Mouse (Mus musculus): ENCODE measurements around the gene Ube2e3. TPM values are rescaled to one million over a fixed set of nuclear protein-coding genes. Genes with fewer than 3 reads are reported as not detected.

The Ube2e3 gene
- 98.7 TPM for polyA plus RNA-seq (2014; fragmentation: Illumina TruSeq; extraction: RNeasy Lipid Tissue Mini Kit (QIAGEN cat#74804); ENCODE audit: low read depth, low replicate concordance)

GRCm38 (mm10) chr2:78867726-78868510, at the start of gene Ube2e3:
Ube2e3 (plus strand) TSS chr2:78868124.

